Mouse (Mus musculus): ENCODE results near the gene Lhx9. TPM values are rescaled to one million over a fixed set of nuclear protein-coding genes. Genes with fewer than 3 reads are reported as not detected.

The Lhx9 gene
- total RNA-seq, 2 experiments from 2014 or later: not detected

Other genes starting within 250 kb of the Lhx9 start
- 31.1 and 31.3 TPM in 2 replicates for gene Nek7, start 228.4 kb downstream of the Lhx9 start, total RNA-seq (2015; ENCODE audit: low replicate concordance)
- 35.2 and 47.1 TPM in 2 replicates for gene Nek7, start 228.4 kb downstream of the Lhx9 start, total RNA-seq (2017; ENCODE audit: low replicate concordance)
- gene 2310009B15Rik, start 8.3 kb upstream of the Lhx9 start, total RNA-seq (2015; ENCODE audit: low replicate concordance): 2.1 TPM in 1 of 2 replicates, not detected in the other
- gene 2310009B15Rik, start 8.3 kb upstream of the Lhx9 start, total RNA-seq (2017; ENCODE audit: low replicate concordance): 6.4 and 8.5 TPM in 2 replicates
- 6.3 and 10.0 TPM in 2 replicates for gene Dennd1b, start 114.9 kb upstream of the Lhx9 start, total RNA-seq (2015; ENCODE audit: low replicate concordance)
- gene Dennd1b, start 114.9 kb upstream of the Lhx9 start, total RNA-seq (2017; ENCODE audit: low replicate concordance): 2.9 and 4.5 TPM in 2 replicates

Measured in erythroblast, adult 5-6 weeks (primary cell).